Mouse (Mus musculus) adrenal gland, adult 10 weeks (tissue): ENCODE measurements around the gene Sik1. TPM values are rescaled to one million over a fixed set of nuclear protein-coding genes. Genes with fewer than 3 reads are reported as not detected.

Source experiments
- polyA plus RNA-seq: library from polyadenylated mRNA; stranded (reverse); fragments of 350-450 nt; fragmentation: Illumina TruSeq; extraction: RNeasy Lipid Tissue Mini Kit (QIAGEN cat#74804); gene quantifications from one replicate; pipeline ENCODE4 v1.2.3, GENCODE M21; 2014; ENCODE audit warnings: low read depth, low replicate concordance

Sik1 gene
- 7.2 TPM for polyA plus RNA-seq

GRCm38 (mm10) chr17:31855597-31856518 lies at the start of gene Sik1:
TSS of gene Sik1 (minus strand) at chr17:31855804.

Other genes with a start within 250 kb of the Sik1 start
- gene Cbs, start 218.6 kb downstream of the Sik1 start, polyA plus RNA-seq = 1.0 TPM
- gene U2af1, start 196.9 kb downstream of the Sik1 start, polyA plus RNA-seq = 71.6 TPM
- not detected for gene Cryaa, start 178.0 kb downstream of the Sik1 start, polyA plus RNA-seq
- 5.5 TPM for gene Rrp1b, start 180.3 kb upstream of the Sik1 start, polyA plus RNA-seq
- not detected for gene Hsf2bp, start 180.5 kb upstream of the Sik1 start, polyA plus RNA-seq